Comparison of ENCODE assay signal across 1 mouse cellular context in genomic region chr6:87383926-87384691, GRCm38 (mm10).
TF ChIP-seq lines count a peak whose summit lies in the region.

No protein-coding gene starts in this region.

TF ChIP-seq in MEL, 35 proteins besides CTCF, POLR2A, EP300 and RAD21:
- TF ChIP-seq SIN3A (IDR thresholded peaks at IDR 0.05; ENCODE audit: low read length), result no peak
- no peak for TF ChIP-seq MXI1 (IDR thresholded peaks at IDR 0.05; ENCODE audit: low read depth, low read length)
- no peak for TF ChIP-seq POLR2AphosphoS5 (IDR thresholded peaks at IDR 0.05; ENCODE audit: borderline replicate concordance, low read depth, low read length)
- peak; percentile 15; the same call in 1 of the 2 replicates for TF ChIP-seq SMC3 (IDR thresholded peaks at IDR 0.05; ENCODE audit: low read depth, low read length)
